Mouse (Mus musculus) small intestine, adult 2 months (tissue): ENCODE results near the gene Piwil4.

Source experiments
- CTCF ChIP-seq: fragments of 200-500 bp; IDR thresholded peaks from 2 replicates; pipeline ENCODE4 v1.5.1; 2012; ENCODE audit warnings: low read depth, mild to moderate bottlenecking, control low read depth, inconsistent platforms, low read length, moderate library complexity, mixed read lengths; ENCODE audit not compliant: insufficient replicate concordance, insufficient read length; ENCODE audit errors: extremely low read depth
- POLR2A ChIP-seq: fragments of 200-500 bp; IDR thresholded peaks from 2 replicates; pipeline ENCODE4 v1.6.1; 2012; ENCODE audit warnings: low read depth, mild to moderate bottlenecking, control low read depth, inconsistent platforms, low read length, moderate library complexity

GRCm38 (mm10) chr9:14710910-14711309, 29.6 kb downstream of the Piwil4 start:
- TF ChIP-seq POLR2A (no peak), CTCF (no peak)
